Mouse (Mus musculus) cortical plate, adult 2 months (tissue): ENCODE measurements around the gene Hipk4.

Experiments
- CTCF ChIP-seq: fragments of 200-500 bp; IDR thresholded peaks from 2 replicates; pipeline ENCODE4 v1.5.1; 2011; ENCODE audit warnings: mild to moderate bottlenecking, control low read depth, low read length; ENCODE audit not compliant: insufficient read depth; ENCODE audit errors: extremely low read depth
- POLR2A ChIP-seq: fragments of 200-500 bp; IDR thresholded peaks from 2 replicates; pipeline ENCODE4 v1.6.1; 2011; ENCODE audit warnings: mild to moderate bottlenecking, low read length, control low read depth; ENCODE audit not compliant: insufficient read depth; ENCODE audit errors: extremely low read depth

- TF ChIP-seq POLR2A = no peak
- TF ChIP-seq CTCF = no peak
Measured at GRCm38 (mm10) chr7:27544675-27545370, 21.8 kb downstream of the Hipk4 start.
